Comparison of ENCODE assay signal across 20 mouse cellular contexts in genomic region chr13:65262086-65262485, GRCm38 (mm10). TPM values are rescaled to one million over a fixed set of nuclear protein-coding genes. Genes with fewer than 3 reads are reported as not detected.
DNase-seq lines count a peak whose midpoint lies in the region; ATAC-seq lines count a peak whose summit lies in the region.
"Had no signal": no experiment of that assay in that cellular context is flagged by ENCODE, and none has a peak within 500 bp of the region (broad histone marks: within the 10 kb centered on the region; RNA-seq: fewer than 3 reads in every experiment).

No protein-coding gene starts in this region.

- 94% methylated on average over 5 of the region's 5 CpGs for WGBS in heart, embryonic 12.5 days

- H3K9ac ChIP-seq in heart, embryonic 12.5 days, result no peak overlapping the region

- peaks cover 70% of the 10 kb centered on the region for H3K9me3 ChIP-seq in heart, embryonic 12.5 days (replicated peaks)

- peaks cover 35% of the 10 kb centered on the region for H3K36me3 ChIP-seq in heart, embryonic 12.5 days

- H3K4me2 ChIP-seq in heart, embryonic 12.5 days, result no peak overlapping the region

- H3K4me1 ChIP-seq in heart, embryonic 12.5 days (replicated peaks), result peaks cover 7% of the 10 kb centered on the region; the same call in 1 of the 2 replicates

- peaks cover 21% of the 10 kb centered on the region for H3K27me3 ChIP-seq in heart, embryonic 12.5 days (replicated peaks)
- H3K27me3 ChIP-seq: CH12.LX, Patski had no signal

- no peak overlapping the region for H3K4me3 ChIP-seq in heart, embryonic 12.5 days

- DNase-seq in heart, adult 11 months, result peak; percentile 63
- DNase-seq: adrenal gland, adult 2 months; adrenal gland, adult 8-10 months; adrenal gland, postnatal 10 days; adrenal gland, postnatal 14 days; adrenal gland, postnatal 25 days; adrenal gland, postnatal 36 days; B cell, adult 2 months; cerebellum, adult 11 months; cerebellum, adult 11-12 months; cerebellum, adult 18-20 months; cerebellum, adult 2 months had no signal

- no peak for ATAC-seq in heart, embryonic 12.5 days (ENCODE audit: insufficient number of reproducible peaks, low FRiP score)
- ATAC-seq: activated CD4-positive, CD25-positive, alpha-beta regulatory T cell, adult 4 months; CD4-positive, CD25-positive, alpha-beta regulatory T cell, adult 4 months; Patski had no signal

- no peak overlapping the region for H3K27ac ChIP-seq in heart, embryonic 12.5 days (ENCODE audit: poor library complexity, severe bottlenecking)

RNA-seq across cellular contexts. Expression of gene Gm10775, which starts 2.7 kb away (rescaled TPM):
- not detected in 2 replicates for polyA plus RNA-seq in heart, embryonic 12.5 days (2016; fragmentation: Nextera tagmentation; extraction: Ambion mirVana)
- polyA plus RNA-seq: activated CD4-positive, CD25-positive, alpha-beta regulatory T cell, adult 4 months; adrenal gland, adult 2 months; CD4-positive, CD25-positive, alpha-beta regulatory T cell, adult 4 months; Patski had no signal

RNA-seq across cellular contexts. Expression of gene Zfp369, which starts 16.5 kb away (rescaled TPM):
- polyA plus RNA-seq in heart, embryonic 12.5 days (2016; fragmentation: Nextera tagmentation; extraction: Ambion mirVana), result 16.5 and 19.1 TPM in 2 replicates

RNA-seq across cellular contexts. Expression of gene Nlrp4f, which starts 56.3 kb away (rescaled TPM):
- polyA plus RNA-seq in heart, embryonic 12.5 days (2016; fragmentation: Nextera tagmentation; extraction: Ambion mirVana), result not detected in 2 replicates
- polyA plus RNA-seq: activated CD4-positive, CD25-positive, alpha-beta regulatory T cell, adult 4 months; adrenal gland, adult 2 months; brain, embryonic 14.5 days; C2C12; CD4-positive, CD25-positive, alpha-beta regulatory T cell, adult 4 months; G1E; Patski had no signal
